Mouse (Mus musculus): ENCODE results near the gene Gga2. TPM values are rescaled to one million over a fixed set of nuclear protein-coding genes. Genes with fewer than 3 reads are reported as not detected.
A peak's percentile ranks its signal among the peaks of the same experiment; 100 is the strongest.

Gene Gga2
- total and polyA plus RNA-seq, 3 experiments, result 198 to 315 (median 299) TPM

DNA sequence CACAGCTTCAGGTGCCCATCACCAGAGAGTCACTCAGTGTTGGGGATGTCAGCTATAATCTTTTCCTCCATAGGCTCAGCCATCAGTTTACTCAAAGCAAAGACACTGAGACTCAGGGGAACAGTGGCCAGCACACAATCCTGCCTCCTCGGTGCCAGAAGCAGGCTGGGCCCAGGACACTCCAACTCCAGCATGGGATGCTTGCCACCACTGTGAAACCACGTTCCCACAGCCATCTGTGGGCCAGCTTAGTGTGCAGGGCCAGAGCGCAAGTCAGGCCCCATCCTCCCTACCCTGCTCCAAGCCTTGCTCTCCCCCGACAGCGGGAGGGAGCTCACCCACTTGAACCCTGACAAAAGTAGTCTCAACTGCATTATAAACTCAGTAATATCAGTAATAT lies 74.8 kb downstream of the Gga2 start:
- H3K4me3 ChIP-seq (ENCODE audit: low read depth, low read length), result no peak overlapping the region
- no peaks in the 10 kb centered on the region for H3K27me3 ChIP-seq (ENCODE audit: insufficient read depth, low read length)
- TF ChIP-seq GATA1 (IDR thresholded peaks at IDR 0.05; ENCODE audit: borderline replicate concordance, low read length) (no peak), POLR2AphosphoS5 (IDR thresholded peaks at IDR 0.05; ENCODE audit: insufficient replicate concordance, low read depth, low read length) (no peak), TAL1 (conservative IDR thresholded peaks at IDR 0.05; ENCODE audit: low read depth, low read length) (no peak), GATA2 (IDR thresholded peaks at IDR 0.05; ENCODE audit: borderline replicate concordance, low read depth, low read length) (no peak), CTCF (IDR thresholded peaks at IDR 0.05; ENCODE audit: low read depth, low read length) (no peak)
- no peak for ATAC-seq (ENCODE audit: extremely low read depth, insufficient number of reproducible peaks, low FRiP score, poor library complexity, severe bottlenecking)
- H3K9me3 ChIP-seq (replicated peaks), result no peaks in the 10 kb centered on the region
- DNase-seq (ENCODE audit: low spot score), result no peak
- no peaks in the 10 kb centered on the region for H3K4me1 ChIP-seq (ENCODE audit: insufficient read depth, low read depth, low read length)
- H3K36me3 ChIP-seq (replicated peaks), result peaks cover 82% of the 10 kb centered on the region

DNA sequence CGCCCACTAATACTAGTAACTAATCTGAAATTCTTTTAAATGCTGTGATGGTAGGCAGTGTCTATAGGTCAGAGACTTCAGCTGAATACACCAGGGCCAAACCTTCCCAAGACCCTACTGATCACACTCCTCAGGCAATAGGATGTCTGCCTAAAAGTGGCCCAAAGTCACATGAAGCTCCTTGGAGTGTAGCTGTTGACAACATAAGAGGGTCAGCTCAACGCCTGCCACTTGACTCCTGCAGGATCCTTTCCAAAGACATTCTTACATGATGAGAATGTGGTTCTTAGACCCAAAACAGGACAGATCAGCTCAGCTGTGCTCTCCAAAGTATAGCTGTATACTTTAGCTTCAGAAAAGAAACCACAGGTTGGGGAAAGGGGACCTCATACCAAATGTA lies 78.7 kb downstream of the Gga2 start:
- Histone ChIP-seq H3K4me1 (ENCODE audit: insufficient read depth, low read depth, low read length) (peaks cover 10% of the 10 kb centered on the region), H3K36me3 (replicated peaks) (peaks cover 81% of the 10 kb centered on the region), H3K4me3 (ENCODE audit: low read depth, low read length) (no peak overlapping the region), H3K27me3 (ENCODE audit: insufficient read depth, low read length) (no peaks in the 10 kb centered on the region), H3K9me3 (replicated peaks) (no peaks in the 10 kb centered on the region)
- no peak for DNase-seq (ENCODE audit: low spot score)
- ATAC-seq (ENCODE audit: extremely low read depth, insufficient number of reproducible peaks, low FRiP score, poor library complexity, severe bottlenecking), result no peak
- TF ChIP-seq CTCF (IDR thresholded peaks at IDR 0.05; ENCODE audit: low read depth, low read length), result no peak

DNA sequence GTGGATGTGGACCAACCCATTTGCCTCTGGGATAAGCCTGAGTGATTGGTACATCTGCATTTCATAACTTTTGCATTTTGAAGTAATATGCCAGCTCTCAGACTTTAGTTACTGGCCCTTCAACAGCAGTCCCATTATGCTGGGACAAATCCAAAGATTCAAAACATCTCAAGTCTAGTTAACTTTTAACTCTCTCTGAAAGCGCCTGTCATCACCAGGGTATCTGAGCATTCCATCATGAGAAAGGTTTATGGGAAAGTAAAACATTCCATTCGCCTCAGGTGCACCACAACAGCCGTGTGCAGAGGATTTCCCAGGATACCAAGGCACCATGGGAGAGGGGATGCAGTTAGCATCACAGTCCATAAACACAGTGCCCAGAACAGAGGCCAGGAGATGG lies 79.4 kb downstream of the Gga2 start:
- no peaks in the 10 kb centered on the region for H3K27me3 ChIP-seq (ENCODE audit: insufficient read depth, low read length)
- TF ChIP-seq GATA1 (IDR thresholded peaks at IDR 0.05; ENCODE audit: borderline replicate concordance, low read length) (no peak), TAL1 (conservative IDR thresholded peaks at IDR 0.05; ENCODE audit: low read depth, low read length) (no peak), CTCF (IDR thresholded peaks at IDR 0.05; ENCODE audit: low read depth, low read length) (no peak), GATA2 (IDR thresholded peaks at IDR 0.05; ENCODE audit: borderline replicate concordance, low read depth, low read length) (no peak), POLR2AphosphoS5 (IDR thresholded peaks at IDR 0.05; ENCODE audit: insufficient replicate concordance, low read depth, low read length) (no peak)
- no peak overlapping the region for H3K4me3 ChIP-seq (ENCODE audit: low read depth, low read length)
- ATAC-seq (ENCODE audit: extremely low read depth, insufficient number of reproducible peaks, low FRiP score, poor library complexity, severe bottlenecking) (no peak), DNase-seq (ENCODE audit: low spot score) (no peak)
- H3K36me3 ChIP-seq (replicated peaks), result peaks cover 86% of the 10 kb centered on the region
- H3K9me3 ChIP-seq (replicated peaks), result no peaks in the 10 kb centered on the region
- peaks cover 10% of the 10 kb centered on the region for H3K4me1 ChIP-seq (ENCODE audit: insufficient read depth, low read depth, low read length)

DNA sequence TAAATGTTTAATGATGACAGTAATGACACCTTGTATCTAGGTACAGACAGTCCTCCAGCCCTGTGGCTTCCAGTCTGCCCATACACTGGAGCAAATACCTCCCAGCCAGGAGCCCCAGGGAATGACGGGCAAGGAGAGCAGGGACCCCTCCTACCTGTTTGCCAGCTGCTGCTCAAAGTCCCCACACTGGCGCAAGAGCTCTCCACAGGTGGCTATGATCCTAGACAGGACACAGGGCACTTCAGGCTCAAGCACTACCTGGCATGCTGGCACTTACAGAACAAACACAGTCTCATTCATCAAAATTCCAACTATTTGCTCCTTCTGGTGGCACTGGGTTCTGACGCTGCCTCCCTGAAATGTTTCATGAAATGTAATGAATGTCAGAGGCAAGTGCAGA lies 80.0 kb downstream of the Gga2 start:
- Histone ChIP-seq H3K4me1 (ENCODE audit: insufficient read depth, low read depth, low read length) (peaks cover 10% of the 10 kb centered on the region), H3K36me3 (replicated peaks) (peaks cover 86% of the 10 kb centered on the region), H3K27me3 (ENCODE audit: insufficient read depth, low read length) (no peaks in the 10 kb centered on the region), H3K4me3 (ENCODE audit: low read depth, low read length) (no peak overlapping the region), H3K9me3 (replicated peaks) (no peaks in the 10 kb centered on the region)
- TF ChIP-seq GATA2 (IDR thresholded peaks at IDR 0.05; ENCODE audit: borderline replicate concordance, low read depth, low read length), result no peak
- TF ChIP-seq CTCF (IDR thresholded peaks at IDR 0.05; ENCODE audit: low read depth, low read length), result no peak
- no peak for TF ChIP-seq TAL1 (conservative IDR thresholded peaks at IDR 0.05; ENCODE audit: low read depth, low read length)
- no peak for TF ChIP-seq POLR2AphosphoS5 (IDR thresholded peaks at IDR 0.05; ENCODE audit: insufficient replicate concordance, low read depth, low read length)
- no peak for TF ChIP-seq GATA1 (IDR thresholded peaks at IDR 0.05; ENCODE audit: borderline replicate concordance, low read length)
- ATAC-seq (ENCODE audit: extremely low read depth, insufficient number of reproducible peaks, low FRiP score, poor library complexity, severe bottlenecking), result no peak
- DNase-seq (ENCODE audit: low spot score), result no peak

DNA sequence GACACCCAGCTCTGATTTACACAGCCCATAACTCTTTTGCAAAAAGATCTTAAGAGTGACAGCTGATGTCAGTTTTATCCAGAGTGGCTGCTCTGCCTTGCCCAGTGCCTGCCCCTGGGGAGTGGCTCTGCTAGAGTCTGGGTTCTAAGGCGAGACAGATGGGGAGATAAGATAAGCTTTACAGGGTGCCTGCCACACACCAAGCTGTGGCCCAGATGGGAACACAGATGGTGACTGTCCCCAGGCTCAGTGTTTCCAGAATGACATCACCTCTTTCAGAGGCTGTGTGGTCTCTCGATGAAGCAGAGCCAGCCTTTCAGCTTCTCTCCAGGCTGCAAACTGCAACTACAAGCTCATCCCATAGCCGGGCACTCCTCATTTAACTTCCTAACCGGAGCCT lies 81.3 kb downstream of the Gga2 start:
- Histone ChIP-seq H3K36me3 (replicated peaks) (peaks cover 92% of the 10 kb centered on the region), H3K4me1 (ENCODE audit: insufficient read depth, low read depth, low read length) (peaks cover 10% of the 10 kb centered on the region), H3K27me3 (ENCODE audit: insufficient read depth, low read length) (no peaks in the 10 kb centered on the region), H3K9me3 (replicated peaks) (no peaks in the 10 kb centered on the region), H3K4me3 (ENCODE audit: low read depth, low read length) (no peak overlapping the region)
- peak; percentile 69 for ATAC-seq (ENCODE audit: extremely low read depth, insufficient number of reproducible peaks, low FRiP score, poor library complexity, severe bottlenecking)
- TF ChIP-seq CTCF (IDR thresholded peaks at IDR 0.05; ENCODE audit: low read depth, low read length) (no peak), GATA2 (IDR thresholded peaks at IDR 0.05; ENCODE audit: borderline replicate concordance, low read depth, low read length) (no peak), GATA1 (IDR thresholded peaks at IDR 0.05; ENCODE audit: borderline replicate concordance, low read length) (no peak), TAL1 (conservative IDR thresholded peaks at IDR 0.05; ENCODE audit: low read depth, low read length) (peak; percentile 35), POLR2AphosphoS5 (IDR thresholded peaks at IDR 0.05; ENCODE audit: insufficient replicate concordance, low read depth, low read length) (no peak)
- DNase-seq (ENCODE audit: low spot score), result peak; percentile 13

DNA sequence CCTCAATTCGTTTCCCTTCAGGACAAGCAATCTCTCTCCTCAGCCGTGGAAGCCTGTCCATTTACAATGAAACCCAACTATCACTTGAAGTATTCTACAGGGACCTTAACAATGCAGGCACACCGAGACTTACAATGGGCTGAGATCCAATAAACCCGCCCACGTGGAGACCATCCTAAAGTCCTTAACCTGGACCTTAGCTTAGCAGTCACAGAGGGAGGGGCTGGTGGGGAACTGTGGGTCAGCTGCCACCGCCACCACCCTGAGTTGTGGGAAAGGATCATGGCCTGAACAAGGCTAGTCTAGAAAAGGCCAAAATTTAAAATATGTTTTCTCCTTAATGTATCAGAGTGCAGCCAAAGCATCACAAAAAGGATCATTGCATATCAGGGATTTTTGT lies 81.8 kb downstream of the Gga2 start:
- peaks cover 92% of the 10 kb centered on the region for H3K36me3 ChIP-seq (replicated peaks)
- H3K9me3 ChIP-seq (replicated peaks), result no peaks in the 10 kb centered on the region
- H3K4me3 ChIP-seq (ENCODE audit: low read depth, low read length), result no peak overlapping the region
- DNase-seq (ENCODE audit: low spot score), result no peak
- H3K4me1 ChIP-seq (ENCODE audit: insufficient read depth, low read depth, low read length), result peaks cover 10% of the 10 kb centered on the region
- no peak for ATAC-seq (ENCODE audit: extremely low read depth, insufficient number of reproducible peaks, low FRiP score, poor library complexity, severe bottlenecking)
- H3K27me3 ChIP-seq (ENCODE audit: insufficient read depth, low read length), result no peaks in the 10 kb centered on the region
- no peak for TF ChIP-seq CTCF (IDR thresholded peaks at IDR 0.05; ENCODE audit: low read depth, low read length)
- TF ChIP-seq GATA2 (IDR thresholded peaks at IDR 0.05; ENCODE audit: borderline replicate concordance, low read depth, low read length), result no peak
- no peak for TF ChIP-seq TAL1 (conservative IDR thresholded peaks at IDR 0.05; ENCODE audit: low read depth, low read length)
- no peak for TF ChIP-seq GATA1 (IDR thresholded peaks at IDR 0.05; ENCODE audit: borderline replicate concordance, low read length)
- TF ChIP-seq POLR2AphosphoS5 (IDR thresholded peaks at IDR 0.05; ENCODE audit: insufficient replicate concordance, low read depth, low read length), result no peak
